7 mouse cellular contexts compared by ENCODE assay signal in the genomic region with DNA sequence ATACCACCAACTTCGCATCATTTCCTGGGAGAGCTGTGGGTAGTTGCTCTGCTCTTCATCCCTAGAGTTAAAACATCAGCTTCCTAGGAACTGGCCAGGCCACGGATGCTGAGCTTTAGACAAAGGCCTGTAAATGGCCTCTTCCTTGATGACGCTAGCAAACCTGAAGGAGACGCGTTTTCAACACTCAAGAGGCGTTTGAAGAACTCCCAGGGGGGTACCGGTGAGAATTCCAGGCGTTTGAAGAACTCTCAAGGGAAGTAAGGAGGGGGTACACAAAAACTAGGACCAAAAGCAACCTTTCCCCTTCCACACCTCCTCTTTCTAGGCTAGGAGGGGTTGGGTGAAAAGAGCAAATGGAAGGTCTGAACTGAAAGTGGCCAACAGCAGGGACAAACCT. TPM values are rescaled to one million over a fixed set of nuclear protein-coding genes. Genes with fewer than 3 reads are reported as not detected.
DNase-seq lines count a peak whose midpoint lies in the region; ATAC-seq and TF ChIP-seq lines count a peak whose summit lies in the region.

No protein-coding gene starts in this region.

- peak overlapping the region; percentile 70 for H3K4me2 ChIP-seq in lung, embryonic 14.5 days
- H3K4me2 ChIP-seq in intestine, postnatal 0 days (replicated peaks; ENCODE audit: low read depth): peak overlapping the region; percentile 89

- H3K27me3 ChIP-seq in lung, embryonic 14.5 days (ENCODE audit: insufficient read depth, low read length): no peaks in the 10 kb centered on the region
- H3K27me3 ChIP-seq in intestine, postnatal 0 days (replicated peaks; ENCODE audit: control insufficient read depth, insufficient read depth, low read length): no peaks in the 10 kb centered on the region

- WGBS in lung, embryonic 14.5 days: 4% methylated on average over 8 of the region's 8 CpGs
- WGBS in intestine, postnatal 0 days: 11% methylated on average over 8 of the region's 8 CpGs
- 28% methylated on average over 8 of the region's 8 CpGs for WGBS in olfactory bulb, adult 2 months

- H3K27ac ChIP-seq in lung, embryonic 14.5 days (ENCODE audit: low read depth): peak overlapping the region; percentile 38; the same call in 1 of the 2 replicates
- H3K27ac ChIP-seq in embryonic fibroblast, embryonic 13.5 days (ENCODE audit: insufficient read depth, low read length): no peak overlapping the region
- H3K27ac ChIP-seq in intestine, postnatal 0 days (ENCODE audit: low read depth, low read length): no peak overlapping the region
- no peak overlapping the region for H3K27ac ChIP-seq in olfactory bulb, adult 2 months (ENCODE audit: insufficient read depth, low read depth, low read length)

- peak; percentile 33; the same call in 1 of the 2 replicates for TF ChIP-seq POLR2A in embryonic fibroblast, embryonic 13.5 days (IDR thresholded peaks at IDR 0.05; ENCODE audit: low read depth, low read length)
- TF ChIP-seq POLR2A in olfactory bulb, adult 2 months (IDR thresholded peaks at IDR 0.05; ENCODE audit: insufficient read depth, low read depth, low read length): no peak

- ATAC-seq in lung, embryonic 14.5 days (ENCODE audit: insufficient read depth): 0 out of 2 replicates have a peak, but pooled peaks have one; percentile 4
- ATAC-seq in intestine, postnatal 0 days: no peak

- peak overlapping the region; percentile 62 for H3K4me3 ChIP-seq in lung, embryonic 14.5 days (ENCODE audit: low read depth, low read length)
- H3K4me3 ChIP-seq in embryonic fibroblast, embryonic 13.5 days (ENCODE audit: insufficient read depth, low read length): peak overlapping the region; percentile 46
- peak overlapping the region; percentile 57 for H3K4me3 ChIP-seq in intestine, postnatal 0 days (ENCODE audit: low read depth, low read length)
- H3K4me3 ChIP-seq in olfactory bulb, adult 2 months (ENCODE audit: insufficient read depth, low read depth, low read length): 0 out of 2 replicates have a peak overlapping the region, but pooled peaks have one; percentile 41

- no peak for TF ChIP-seq CTCF in lung, embryonic 14.5 days (IDR thresholded peaks at IDR 0.05; ENCODE audit: low read depth)
- TF ChIP-seq CTCF in embryonic fibroblast, embryonic 13.5 days (IDR thresholded peaks at IDR 0.05; ENCODE audit: borderline replicate concordance, insufficient read depth, low read length): no peak
- TF ChIP-seq CTCF in intestine, postnatal 0 days (IDR thresholded peaks at IDR 0.05; ENCODE audit: low read depth): no peak
- TF ChIP-seq CTCF in olfactory bulb, adult 2 months (IDR thresholded peaks at IDR 0.05; ENCODE audit: insufficient read depth, low read depth, low read length): no peak

- H3K9me3 ChIP-seq in lung, embryonic 14.5 days (ENCODE audit: low read depth, low read length): no peaks in the 10 kb centered on the region
- no peaks in the 10 kb centered on the region for H3K9me3 ChIP-seq in intestine, postnatal 0 days (ENCODE audit: control insufficient read depth)

- DNase-seq in lung, embryonic 14.5 days: peak; percentile 47
- DNase-seq in lung, postnatal 4 days: no peak
- no peak for DNase-seq in thymus, adult 18-20 months
- no peak for DNase-seq in thymus, postnatal 14 days

- H3K9ac ChIP-seq in lung, embryonic 14.5 days: peak overlapping the region; percentile 67
- H3K9ac ChIP-seq in intestine, postnatal 0 days (ENCODE audit: low read depth, low read length): 0 out of 2 replicates have a peak overlapping the region, but pooled peaks have one; percentile 3

- 0 out of 2 replicates have a peak, but pooled peaks cover 1% of the 10 kb centered on the region for H3K36me3 ChIP-seq in lung, embryonic 14.5 days (ENCODE audit: insufficient read depth)
- H3K36me3 ChIP-seq in intestine, postnatal 0 days (ENCODE audit: control insufficient read depth, insufficient read depth): no peaks in the 10 kb centered on the region

- peaks cover 17% of the 10 kb centered on the region for H3K4me1 ChIP-seq in lung, embryonic 14.5 days (ENCODE audit: insufficient read depth)
- no peaks in the 10 kb centered on the region for H3K4me1 ChIP-seq in embryonic fibroblast, embryonic 13.5 days (ENCODE audit: control insufficient read depth, insufficient read depth, low read length)
- H3K4me1 ChIP-seq in intestine, postnatal 0 days (replicated peaks; ENCODE audit: control insufficient read depth, insufficient read depth, low read length): peaks cover 8% of the 10 kb centered on the region
- peaks cover 13% of the 10 kb centered on the region for H3K4me1 ChIP-seq in olfactory bulb, adult 2 months (ENCODE audit: control insufficient read depth, insufficient read depth, low read length)

RNA-seq across cellular contexts. Expression of gene Rbp1, which starts 1.5 kb away (rescaled TPM):
- 128 and 132 TPM in 2 replicates for polyA plus RNA-seq in lung, embryonic 14.5 days (2014; fragmentation: Nextera tagmentation; extraction: Ambion mirVana)
- 13.0 and 17.1 TPM in 2 replicates for polyA plus RNA-seq in embryonic fibroblast, embryonic 13.5 days (2011; ENCODE audit: insufficient read length, low read depth, missing spikeins)
- polyA plus RNA-seq in intestine, postnatal 0 days (2015; fragmentation: Nextera tagmentation; extraction: Ambion mirVana): 25.5 and 26.6 TPM in 2 replicates
- polyA plus RNA-seq in olfactory bulb, adult 2 months (2012; ENCODE audit: insufficient read depth, insufficient read length, low replicate concordance, missing spikeins): not detected in 2 replicates

Comparison
In these comparisons a context has a peak if more than half of its experiments do, and no peak if none do; other contexts are left out.
1. RNA of gene Rbp1, which starts 1.5 kb away (polyA plus RNA-seq): 128 to 132 TPM in lung, embryonic 14.5 days, 25.5 to 26.6 TPM in intestine, postnatal 0 days and 13.0 to 17.1 TPM in embryonic fibroblast, embryonic 13.5 days; not detected in olfactory bulb, adult 2 months; every median in the first group is over 10 times any median in the second.
2. Peak in every context shown above with its lines, with median percentiles within 50 percentile points of each other: H3K4me3 ChIP-seq.